Mouse (Mus musculus): ENCODE measurements around the gene Rdh9.
"Not testable (repeated sequence)": the region's sequence is repeated elsewhere in the genome, so short reads cannot be mapped to it uniquely, and the experiment has no call there.

DNA sequence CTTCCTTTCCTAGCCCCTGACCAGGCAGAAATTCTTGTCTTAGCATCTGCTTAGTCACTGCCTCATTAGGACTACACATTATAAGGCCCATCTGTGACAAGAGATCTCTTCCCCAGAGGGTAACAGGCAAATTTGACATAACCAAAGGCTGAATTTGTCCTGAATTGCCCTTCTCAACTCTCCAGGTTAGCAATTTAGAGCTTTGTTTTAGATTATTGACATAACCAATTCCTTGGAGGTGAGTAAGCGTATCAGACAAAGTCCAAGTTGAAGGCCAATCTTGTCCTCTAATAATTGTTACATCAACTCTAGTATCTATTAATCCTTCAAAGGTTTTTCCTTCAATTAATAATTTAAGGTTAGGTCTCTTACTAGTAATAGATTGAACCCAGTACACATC is 58.0 kb downstream of the Rdh9 start:
- not testable (repeated sequence) for TF ChIP-seq CTCF (IDR thresholded peaks at IDR 0.05; ENCODE audit: low read depth, low read length); GATA2 (IDR thresholded peaks at IDR 0.05; ENCODE audit: borderline replicate concordance, low read depth, low read length); POLR2AphosphoS5 (IDR thresholded peaks at IDR 0.05; ENCODE audit: insufficient replicate concordance, low read depth, low read length); GATA1 (IDR thresholded peaks at IDR 0.05; ENCODE audit: borderline replicate concordance, low read length); TAL1 (conservative IDR thresholded peaks at IDR 0.05; ENCODE audit: low read depth, low read length)

All from G1E (cell line).